Mouse (Mus musculus) urinary bladder, postnatal 0 days (tissue): ENCODE results near the gene Olfr849. TPM values are rescaled to one million over a fixed set of nuclear protein-coding genes. Genes with fewer than 3 reads are reported as not detected.

Experiments used
- polyA plus RNA-seq: library from polyadenylated mRNA; unstranded; fragments of >200 nt; fragmentation: Nextera tagmentation; extraction: Ambion mirVana; gene quantifications from 2 replicates; pipeline ENCODE4 v1.2.1, GENCODE M21; 2015

The Olfr849 gene
- not detected in 2 replicates for polyA plus RNA-seq

DNA sequence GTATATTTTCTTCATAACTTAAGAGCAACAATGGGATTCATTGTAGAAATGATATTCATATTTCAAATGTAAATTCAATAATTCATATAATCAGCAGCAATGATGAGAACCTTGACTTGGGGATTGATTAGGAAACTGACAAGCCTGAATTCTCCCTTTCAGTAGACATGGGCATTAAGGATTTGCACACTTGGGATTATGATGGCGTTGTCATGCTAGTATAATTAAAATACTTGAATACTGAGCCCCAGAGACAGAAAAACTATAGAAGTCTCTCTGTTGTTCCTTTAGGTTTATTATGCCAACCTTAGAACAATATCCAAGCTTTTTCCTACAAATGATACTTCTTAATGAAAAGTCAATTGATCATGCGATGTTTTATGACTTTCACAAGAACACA is at the start of gene Olfr849:
TSS of gene Olfr849 (plus strand) at position 301 of the 400 bp plus-strand sequence.

DNA sequence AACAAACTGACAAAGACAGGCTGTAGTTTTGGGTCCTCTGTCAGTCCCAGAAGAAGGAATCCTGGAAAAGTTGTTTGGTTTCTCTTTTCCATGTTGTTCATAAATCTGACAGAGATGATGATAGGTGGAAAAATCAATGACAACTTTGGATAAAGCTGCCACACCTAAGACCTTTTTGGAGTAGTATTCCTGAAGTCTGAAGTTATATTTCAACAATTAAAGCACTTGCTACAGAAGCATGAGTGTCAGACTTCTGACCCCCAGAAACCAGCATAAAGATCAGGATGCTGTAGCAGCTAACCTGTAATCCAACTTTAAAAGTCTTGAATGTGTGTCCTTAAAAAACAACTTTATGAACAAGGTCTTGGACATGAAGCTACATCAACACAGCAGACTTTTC is 38.1 kb downstream of the Olfr849 start, which contains the start of gene Olfr850:
TSS of gene Olfr850 (minus strand) at position 101 of the 400 bp plus-strand sequence.

DNA sequence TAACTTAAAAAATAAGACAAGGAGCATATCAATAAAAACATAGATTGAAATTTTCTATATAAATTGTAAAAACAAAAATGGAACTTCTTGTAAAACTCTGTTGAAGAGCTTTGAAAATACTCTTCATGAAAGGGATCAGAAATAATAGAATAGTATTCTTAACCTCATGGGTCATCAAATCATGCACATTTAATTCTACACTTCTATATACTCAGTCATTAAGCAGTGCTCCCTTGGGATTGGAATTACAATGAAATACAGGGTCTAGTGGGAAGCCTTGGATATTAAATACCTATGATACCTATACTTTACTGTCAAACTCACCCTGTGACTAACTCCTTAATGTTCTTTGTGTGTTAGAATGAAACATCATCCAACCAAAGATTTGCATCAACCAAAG is 52.9 kb downstream of the Olfr849 start, which contains the start of gene Olfr851:
TSS of gene Olfr851 (plus strand) at position 301 of the 400 bp plus-strand sequence.

Other genes with a start within 250 kb of the Olfr849 start
- gene Olfr843, start 188.3 kb upstream of the Olfr849 start, polyA plus RNA-seq: not detected in 2 replicates
- gene Olfr844, start 123.9 kb upstream of the Olfr849 start, polyA plus RNA-seq: not detected in 2 replicates
- gene Olfr845, start 103.8 kb upstream of the Olfr849 start, polyA plus RNA-seq: not detected in 2 replicates
- not detected in 2 replicates for gene Olfr846, start 76.3 kb upstream of the Olfr849 start, polyA plus RNA-seq
- not detected in 2 replicates for gene Olfr847, start 61.6 kb upstream of the Olfr849 start, polyA plus RNA-seq
- not detected in 2 replicates for gene Olfr850, start 38.0 kb downstream of the Olfr849 start, polyA plus RNA-seq
- not detected in 2 replicates for gene Olfr851, start 53.0 kb downstream of the Olfr849 start, polyA plus RNA-seq
- gene Olfr853, start 100.8 kb downstream of the Olfr849 start, polyA plus RNA-seq: not detected in 2 replicates
- not detected in 2 replicates for gene Olfr854, start 127.1 kb downstream of the Olfr849 start, polyA plus RNA-seq
- not detected in 2 replicates for gene Olfr855, start 142.4 kb downstream of the Olfr849 start, polyA plus RNA-seq
- gene Zfp317, start 181.8 kb downstream of the Olfr849 start, polyA plus RNA-seq: 11.2 and 12.9 TPM in 2 replicates